Mouse (Mus musculus): Measurements from ENCODE around the gene Fkbp11.
A peak's percentile ranks its signal among the peaks of the same experiment; 100 is the strongest.

Fkbp11 gene

DNA sequence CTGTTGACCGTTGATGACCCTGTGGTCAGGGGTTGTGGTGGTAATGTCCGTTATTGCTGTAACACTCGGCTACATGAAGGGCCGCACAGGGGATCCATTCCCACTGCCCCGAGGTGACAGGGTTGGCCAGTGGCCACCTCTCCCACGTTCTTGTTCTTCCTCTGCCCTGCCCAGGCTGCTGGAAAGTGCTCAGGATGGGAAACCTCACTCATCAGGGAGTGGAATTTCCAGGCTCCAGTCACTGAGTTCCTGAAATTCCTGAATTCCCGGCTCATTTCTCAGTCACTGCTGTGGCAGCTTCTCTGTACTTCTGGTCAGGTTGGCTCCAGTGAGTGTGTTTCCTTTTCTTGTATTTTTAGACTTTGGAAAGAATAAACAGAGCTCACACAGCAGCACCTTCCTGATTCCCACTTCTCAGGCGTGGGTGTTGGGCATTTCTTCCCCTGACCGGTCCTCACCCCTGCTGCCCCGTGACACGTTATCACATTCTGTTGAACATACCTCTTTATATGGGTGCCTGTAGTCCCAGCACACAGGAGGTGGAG lies 35.8 kb downstream of the Fkbp11 start:
- no peak for DNase-seq

DNA sequence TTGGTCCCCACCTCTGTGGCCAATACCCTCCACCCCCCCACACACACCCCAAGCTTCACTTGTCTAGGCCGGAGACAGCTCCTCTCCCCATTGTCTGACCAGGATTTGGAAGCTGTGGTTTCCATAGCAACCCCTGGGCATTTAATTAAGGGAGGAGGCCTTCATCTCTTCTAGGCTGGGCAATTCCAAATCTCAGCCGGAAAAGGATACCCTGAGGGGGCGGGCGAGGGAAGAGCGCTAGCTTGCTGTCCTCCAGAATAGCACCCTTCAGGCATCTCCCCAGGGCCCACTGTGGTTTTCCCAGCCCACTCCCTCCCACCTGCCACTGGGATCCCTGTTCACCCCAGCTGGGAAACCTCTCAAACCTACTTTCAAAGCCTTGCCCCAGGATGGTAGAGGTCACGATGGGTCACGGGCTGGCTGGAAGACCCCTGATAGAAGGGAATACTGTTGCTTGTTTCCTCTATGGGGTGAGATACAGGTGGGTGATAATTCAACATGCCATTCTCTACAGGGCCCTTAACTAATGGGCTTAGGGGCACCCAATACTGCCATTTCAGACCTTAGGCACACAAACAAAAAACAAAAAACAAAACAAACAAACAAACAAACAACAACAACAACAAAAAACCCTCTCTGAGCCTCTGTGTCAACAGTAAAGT lies 36.4 kb downstream of the Fkbp11 start:
- no peak for DNase-seq

DNA sequence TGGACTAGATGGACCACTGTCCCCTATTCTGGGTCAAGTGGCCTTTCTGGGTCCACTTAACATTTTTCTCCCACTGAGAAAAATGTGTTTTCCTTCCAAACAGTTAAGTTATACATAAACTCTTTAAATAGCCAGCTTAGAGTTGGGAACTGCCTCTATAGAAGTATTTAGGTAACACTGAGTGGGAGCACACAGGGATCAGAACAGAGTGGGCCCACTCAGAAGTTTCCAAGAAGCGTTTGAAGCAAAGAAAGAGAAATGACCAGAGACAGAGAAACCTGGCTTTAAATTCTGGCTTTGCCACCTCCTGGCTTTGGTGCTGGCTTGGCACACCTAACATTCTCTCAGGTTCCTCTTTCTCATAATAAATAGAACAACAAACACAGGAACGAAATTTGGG lies 38.3 kb downstream of the Fkbp11 start:
- DNase-seq, result no peak

DNA sequence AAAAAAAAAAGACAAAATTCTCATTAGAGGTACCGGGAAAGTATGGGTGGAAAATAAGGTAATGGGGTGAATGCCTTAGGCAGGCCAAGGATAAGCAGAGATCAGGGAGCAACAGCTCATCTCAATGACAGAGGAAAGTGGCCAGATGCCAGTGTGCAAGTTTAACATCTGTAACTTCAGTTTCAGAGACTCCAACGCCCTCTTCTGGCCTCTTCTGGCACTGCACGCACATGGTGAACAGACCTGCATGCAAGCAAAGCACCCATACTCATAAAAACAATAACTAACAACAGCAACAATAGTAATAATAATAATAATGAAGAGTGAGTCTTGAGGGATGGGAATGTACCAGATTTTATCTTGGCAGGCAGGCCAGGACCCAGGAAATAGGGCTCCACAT lies 42.1 kb downstream of the Fkbp11 start:
- no peak for DNase-seq

DNA sequence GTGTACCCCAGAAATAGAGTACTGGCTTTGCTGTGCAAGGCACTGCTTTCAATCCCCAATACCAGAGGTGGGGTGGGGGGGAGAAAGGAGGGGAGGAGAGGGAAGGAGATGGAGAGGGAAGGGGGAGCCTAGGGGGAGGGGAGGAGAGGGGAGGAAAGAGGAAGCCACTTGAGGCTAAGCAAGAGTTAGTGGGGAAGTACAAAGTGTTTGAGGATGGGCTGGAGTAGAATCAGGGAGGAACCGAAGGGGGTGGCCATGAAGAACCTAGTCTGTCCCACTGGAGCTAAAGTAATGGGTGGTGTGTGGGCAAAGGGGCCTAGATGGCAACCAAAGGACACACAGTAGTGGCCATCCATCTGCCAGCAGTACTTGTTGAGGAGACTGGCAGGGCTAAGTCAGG lies 44.3 kb downstream of the Fkbp11 start:
- DNase-seq, result no peak

DNA sequence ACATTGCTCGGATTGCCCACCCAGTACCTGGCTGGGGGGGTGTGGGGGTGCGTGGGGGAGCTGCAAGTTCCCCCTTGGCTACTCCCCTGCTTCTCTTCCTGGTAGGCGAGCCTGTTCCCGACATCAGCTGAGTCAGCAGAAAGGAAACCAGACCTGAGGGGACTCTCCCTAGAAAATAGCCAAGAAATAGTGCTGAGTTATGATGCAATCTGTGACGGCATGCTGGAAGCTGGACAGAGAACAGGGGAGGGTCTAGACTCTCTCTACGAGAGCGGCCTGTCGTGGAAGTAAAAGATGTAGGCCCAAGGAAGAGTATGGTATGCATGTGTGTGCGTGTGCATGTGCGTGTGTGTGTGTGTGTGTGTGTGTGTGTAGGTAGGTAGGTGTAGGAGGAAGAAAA lies 44.8 kb downstream of the Fkbp11 start:
- DNase-seq, result no peak

DNA sequence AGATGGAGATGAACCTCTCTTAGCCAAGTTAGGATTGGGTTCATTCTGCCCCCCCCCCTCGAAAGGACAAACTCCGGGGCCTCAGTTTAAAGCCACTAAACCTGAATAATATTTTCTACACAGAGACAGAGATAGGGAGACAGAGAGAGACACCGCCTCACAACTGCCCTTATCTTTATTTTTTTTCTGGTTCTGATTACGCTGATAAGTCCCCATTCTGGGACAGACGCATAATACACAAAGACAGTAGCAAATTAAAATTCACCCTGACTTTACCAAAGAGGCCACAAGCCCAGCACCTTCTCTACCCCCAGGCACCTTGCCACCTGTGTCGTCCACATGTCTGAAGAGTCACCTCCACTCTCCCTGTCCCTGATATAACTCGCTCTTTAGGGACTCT lies 46.4 kb downstream of the Fkbp11 start:
- DNase-seq, result no peak

DNA sequence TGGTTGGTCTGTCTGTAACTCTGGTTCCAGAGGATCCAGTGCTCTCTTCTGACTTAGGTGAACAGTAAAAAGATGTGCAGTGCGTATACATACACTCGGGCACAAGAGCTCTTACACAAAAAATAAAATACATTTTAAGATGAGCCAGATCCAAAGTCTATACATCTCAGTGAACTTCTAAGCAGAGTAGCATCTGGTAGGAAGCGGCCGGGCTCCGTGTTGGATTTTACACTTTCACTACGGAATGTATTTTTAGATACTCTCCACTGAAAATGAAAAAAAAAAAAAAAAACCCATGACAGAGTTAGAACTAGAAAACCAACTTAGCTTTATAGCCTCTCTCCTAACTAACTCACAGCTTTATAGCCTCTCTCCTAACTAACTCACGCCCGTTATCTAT lies 47.3 kb downstream of the Fkbp11 start:
- DNase-seq, result no peak

DNA sequence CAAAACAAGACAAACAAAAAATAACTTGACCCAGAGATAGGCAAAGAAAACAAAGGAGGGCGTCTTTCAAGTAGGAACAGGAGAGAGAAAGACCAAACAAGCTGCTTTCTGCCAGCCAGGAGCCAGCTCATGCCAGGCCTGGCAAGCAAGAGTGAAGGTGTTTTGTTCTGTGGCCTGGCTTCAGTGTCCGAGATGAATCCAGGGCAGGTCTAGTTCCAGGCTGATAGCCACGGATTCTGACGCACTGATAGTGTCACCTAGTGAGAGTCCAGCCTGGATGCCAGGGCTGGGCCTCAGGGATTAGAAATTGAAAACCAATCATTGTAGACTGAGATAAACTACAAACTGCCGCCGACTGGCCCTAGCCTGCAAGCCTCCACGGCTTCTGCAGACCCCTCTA lies 50.0 kb downstream of the Fkbp11 start:
- peak; percentile 46 for DNase-seq

DNA sequence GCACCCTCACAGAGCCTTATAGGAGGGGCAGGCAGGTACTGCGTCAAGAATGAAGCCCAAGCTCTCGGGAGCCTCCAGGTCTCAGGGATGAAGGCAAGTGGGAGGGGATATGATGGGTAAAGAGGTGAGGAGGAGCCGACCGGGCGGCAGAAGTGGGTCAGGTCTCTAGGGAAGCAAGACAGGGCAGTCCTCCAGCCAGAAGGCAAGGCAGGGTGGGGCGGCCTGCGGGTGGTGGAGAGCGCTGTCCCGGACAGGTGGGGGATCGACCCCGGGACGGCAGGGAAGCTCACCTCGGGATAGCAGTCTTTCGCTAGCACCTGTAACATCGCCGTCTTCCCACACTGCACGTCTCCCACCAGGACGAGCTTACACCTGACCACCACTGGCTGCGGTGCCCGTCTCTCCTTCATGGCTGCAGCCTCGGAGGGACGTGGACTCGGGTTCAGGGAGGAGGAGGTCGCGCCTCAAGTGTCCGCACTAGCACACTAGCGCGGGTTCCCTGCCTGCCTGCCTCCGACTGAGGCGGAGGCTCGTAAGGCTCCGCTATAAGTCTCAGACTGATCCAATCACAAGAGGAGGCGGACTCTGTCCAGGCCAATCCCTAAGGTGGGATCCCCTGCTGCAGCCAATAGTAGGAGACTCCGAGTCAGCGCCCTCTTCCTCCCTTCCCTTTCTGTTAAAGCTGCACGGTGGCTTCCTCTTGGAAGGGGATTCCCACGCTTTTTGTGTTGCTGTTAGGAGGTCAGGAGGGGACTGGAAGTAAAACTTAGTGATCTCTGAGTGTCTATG lies 50.9 kb downstream of the Fkbp11 start, which contains the start of gene Rnd1:
Gene Rnd1 (minus strand): TSS at position 522 of the 789 bp plus-strand sequence.
- DNase-seq, result peak; percentile 94

DNA sequence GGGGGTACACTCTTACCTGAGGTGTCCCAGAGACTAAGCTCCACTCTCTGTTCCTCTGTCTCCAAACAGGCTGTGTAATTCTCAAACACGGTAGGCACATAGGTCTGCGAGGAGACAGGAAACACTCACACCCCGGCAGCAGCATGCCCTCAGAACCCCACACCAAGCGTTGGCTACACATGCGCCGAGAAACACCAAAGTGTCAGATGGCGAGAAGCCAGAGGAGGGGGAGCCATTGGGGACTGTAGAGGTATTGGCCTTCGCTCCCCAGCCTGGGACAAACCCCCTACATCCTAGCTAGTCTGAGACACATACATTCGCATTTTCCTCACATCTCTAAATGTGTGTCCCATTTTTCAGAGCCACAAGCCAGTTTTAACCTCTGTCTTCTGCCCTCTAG lies 51.5 kb downstream of the Fkbp11 start:
- peak; percentile 76 for DNase-seq

DNA sequence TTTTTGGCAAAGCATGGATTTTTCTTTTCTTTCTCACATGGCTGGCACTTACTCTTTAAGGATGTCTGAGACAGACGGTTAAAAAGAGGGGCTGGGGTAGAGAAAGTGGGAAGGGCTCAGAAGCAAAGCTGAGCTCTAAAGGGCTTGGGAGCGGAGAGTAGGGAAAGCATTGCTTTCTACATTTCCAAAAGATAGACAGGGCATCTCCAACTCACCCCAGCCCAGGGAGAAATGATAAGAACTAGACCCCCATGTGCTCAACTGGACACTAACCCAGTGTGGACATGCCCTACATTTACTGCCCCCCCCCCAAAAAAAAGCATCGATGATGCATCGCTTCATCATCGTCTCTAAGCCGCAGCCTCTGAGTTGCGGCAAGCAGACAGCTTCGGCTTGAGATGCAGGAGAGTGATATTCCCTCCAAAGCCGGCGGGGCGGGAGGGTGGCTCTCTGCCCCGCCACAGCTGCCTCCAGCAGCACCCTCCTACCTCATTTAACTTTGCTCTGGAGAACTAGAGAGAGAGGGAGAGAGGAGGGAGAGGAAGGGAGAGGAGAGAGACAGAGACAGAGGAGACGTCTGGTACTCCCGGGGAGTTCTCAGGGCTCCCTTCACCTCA lies 52.3 kb downstream of the Fkbp11 start:
- no peak for DNase-seq

DNA sequence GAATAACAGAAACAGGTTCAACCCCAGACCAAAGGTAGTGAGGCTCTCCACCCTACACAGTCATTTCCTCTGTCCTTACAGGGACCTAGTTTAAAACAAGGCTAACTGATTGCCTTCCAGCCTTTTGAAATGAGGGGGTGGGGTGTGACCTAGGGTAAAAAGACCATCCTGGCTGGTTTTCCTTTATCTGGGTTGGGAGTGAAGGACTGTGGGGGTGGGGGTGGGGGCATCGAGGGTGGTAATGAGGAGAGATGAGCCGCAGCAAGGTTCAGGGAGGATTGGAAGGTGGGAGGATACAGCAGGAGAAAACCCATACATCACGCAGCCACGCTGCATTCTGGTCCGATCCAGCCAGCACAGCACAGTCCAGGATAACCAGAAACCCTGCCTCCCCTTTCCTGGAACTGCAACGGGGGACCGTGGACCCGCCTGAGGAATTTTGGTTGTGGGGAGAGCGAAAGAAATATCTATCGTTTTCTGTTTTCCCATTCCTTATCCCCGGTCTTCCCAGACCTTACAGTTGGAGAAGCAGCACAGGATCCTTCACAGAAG lies 52.9 kb downstream of the Fkbp11 start:
- no peak for DNase-seq

All from cerebellum, adult 9-11 months (tissue).